Mouse (Mus musculus) splenic B cell, adult 2 months (primary cell): ENCODE results near the gene Ppp2r3d.

Source experiments
- DNase-seq: peaks from one replicate; pipeline ENCODE4 v3.0.0-alpha.2; 2011; ENCODE audit warnings: low read depth, low spot score
- H3K27me3 ChIP-seq: 2 replicates; pipeline ENCODE4 v1.6.1; 2012; ENCODE audit warnings: mild to moderate bottlenecking, low read length, moderate library complexity, mixed read lengths; ENCODE audit not compliant: control insufficient read depth, poor library complexity, insufficient read depth, severe bottlenecking
- H3K36me3 ChIP-seq: 2 replicates; pipeline ENCODE4 v1.6.1; 2012; ENCODE audit warnings: mild to moderate bottlenecking, low read length, moderate library complexity, mixed read lengths; ENCODE audit not compliant: control insufficient read depth, poor library complexity, insufficient read depth, severe bottlenecking

Gene Ppp2r3d

GRCm38 (mm10) chr9:124424542-124425410 lies 51.9 kb downstream of the Ppp2r3d start:
- Histone ChIP-seq H3K27me3 (no peaks in the 10 kb centered on the region), H3K36me3 (no peaks in the 10 kb centered on the region)
- peak; percentile 99 for DNase-seq

GRCm38 (mm10) chr9:124424292-124424541 lies 52.5 kb downstream of the Ppp2r3d start:
- Histone ChIP-seq H3K36me3 (no peaks in the 10 kb centered on the region), H3K27me3 (no peaks in the 10 kb centered on the region)
- DNase-seq, result no peak

- Histone ChIP-seq H3K36me3 (no peaks in the 10 kb centered on the region), H3K27me3 (no peaks in the 10 kb centered on the region)
- peak; percentile 99 for DNase-seq
Observed at GRCm38 (mm10) chr9:124423552-124424291, 53.0 kb downstream of the Ppp2r3d start.

- DNase-seq, result peak; percentile 97
- no peaks in the 10 kb centered on the region for H3K36me3 ChIP-seq
- no peaks in the 10 kb centered on the region for H3K27me3 ChIP-seq
Observed at GRCm38 (mm10) chr9:124422900-124423551, 53.7 kb downstream of the Ppp2r3d start.

- DNase-seq, result no peak
- no peaks in the 10 kb centered on the region for H3K27me3 ChIP-seq
- H3K36me3 ChIP-seq, result no peaks in the 10 kb centered on the region
Observed at GRCm38 (mm10) chr9:124422427-124422826, 54.3 kb downstream of the Ppp2r3d start.

- Histone ChIP-seq H3K27me3 (no peaks in the 10 kb centered on the region), H3K36me3 (no peaks in the 10 kb centered on the region)
- DNase-seq, result no peak
Observed at GRCm38 (mm10) chr9:124412921-124413320, 63.8 kb downstream of the Ppp2r3d start.

GRCm38 (mm10) chr9:124411553-124411952 lies 65.1 kb downstream of the Ppp2r3d start:
- DNase-seq, result no peak
- no peaks in the 10 kb centered on the region for H3K36me3 ChIP-seq
- no peaks in the 10 kb centered on the region for H3K27me3 ChIP-seq

- DNase-seq, result no peak
- no peaks in the 10 kb centered on the region for H3K27me3 ChIP-seq
- H3K36me3 ChIP-seq, result no peaks in the 10 kb centered on the region
Observed at GRCm38 (mm10) chr9:124408564-124408963, 68.1 kb downstream of the Ppp2r3d start.
